Mouse (Mus musculus) forelimb bud, embryonic 11.5 days (tissue): ENCODE measurements at regions not wholly inside any gene's neighbourhood (a gene's known extent, or its start where the extent isn't known, plus 50 kb on each side); places are given as distances from the start of the nearest gene placed in this dataset.

Source experiments
- DNase-seq: peaks from one replicate; pipeline ENCODE4 v3.0.0-alpha.2; 2012; ENCODE audit warnings: low read depth, low spot score

GRCm38 (mm10) chr3:4544730-4545129 is 1205.9 kb upstream of the Gm8797 start:
- DNase-seq, result no peak

DNA sequence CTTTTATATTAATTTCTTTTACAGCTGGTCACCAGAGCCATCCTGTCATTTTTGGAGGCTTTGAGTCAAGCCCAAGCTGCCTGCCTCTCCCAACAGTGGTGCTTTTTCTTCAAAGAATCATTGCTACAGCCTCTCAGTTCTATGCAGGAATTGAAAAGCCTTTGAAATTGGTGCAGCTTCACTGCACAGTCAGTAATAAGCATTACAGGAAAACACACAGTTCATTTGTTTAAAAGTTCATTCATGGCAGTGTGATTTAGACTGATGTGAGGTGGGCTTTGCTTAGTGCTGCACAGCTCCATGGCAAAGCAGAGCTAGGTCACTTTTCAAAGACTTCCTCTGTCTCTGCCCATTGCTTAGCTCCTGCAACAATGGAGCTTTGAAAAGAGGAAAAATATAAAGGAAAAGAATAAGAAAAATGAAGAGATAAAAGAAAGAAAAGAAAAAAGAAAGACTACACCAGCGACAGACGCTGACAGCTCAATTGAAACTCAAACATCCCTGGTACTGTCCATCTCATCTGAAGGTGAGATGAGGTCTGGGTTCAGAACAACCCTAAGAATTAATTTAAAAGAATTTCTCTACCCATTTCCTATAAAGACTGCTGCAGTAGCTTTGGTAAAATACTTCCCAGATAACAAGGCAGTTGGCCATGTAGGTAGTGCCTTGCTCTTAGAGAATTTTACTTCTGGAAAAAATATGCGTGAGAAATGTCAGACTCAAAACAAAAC is 1204.3 kb upstream of the Gm8797 start:
- DNase-seq, result no peak

GRCm38 (mm10) chr3:4560664-4561063 is 1189.9 kb upstream of the Gm8797 start:
- DNase-seq, result no peak

DNA sequence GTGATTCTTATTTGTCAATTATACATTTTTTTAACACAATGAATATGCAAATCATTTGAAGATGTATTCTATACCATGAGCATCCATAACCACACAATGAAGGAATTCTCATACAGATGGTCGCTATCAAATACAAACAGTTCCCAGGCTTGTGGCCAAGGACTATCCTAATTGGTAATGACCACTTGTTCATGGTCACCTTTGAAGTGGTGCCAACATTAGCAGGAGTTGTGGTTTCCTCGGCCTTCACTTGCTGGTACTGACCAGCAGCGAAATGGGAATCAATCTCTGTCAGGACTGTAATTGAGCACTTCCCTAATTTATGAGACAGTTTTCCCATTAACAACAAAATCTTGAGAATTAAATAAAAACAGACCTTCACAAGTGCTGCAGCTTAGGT is 1168.1 kb upstream of the Gm8797 start:
- DNase-seq, result peak; percentile 43

DNA sequence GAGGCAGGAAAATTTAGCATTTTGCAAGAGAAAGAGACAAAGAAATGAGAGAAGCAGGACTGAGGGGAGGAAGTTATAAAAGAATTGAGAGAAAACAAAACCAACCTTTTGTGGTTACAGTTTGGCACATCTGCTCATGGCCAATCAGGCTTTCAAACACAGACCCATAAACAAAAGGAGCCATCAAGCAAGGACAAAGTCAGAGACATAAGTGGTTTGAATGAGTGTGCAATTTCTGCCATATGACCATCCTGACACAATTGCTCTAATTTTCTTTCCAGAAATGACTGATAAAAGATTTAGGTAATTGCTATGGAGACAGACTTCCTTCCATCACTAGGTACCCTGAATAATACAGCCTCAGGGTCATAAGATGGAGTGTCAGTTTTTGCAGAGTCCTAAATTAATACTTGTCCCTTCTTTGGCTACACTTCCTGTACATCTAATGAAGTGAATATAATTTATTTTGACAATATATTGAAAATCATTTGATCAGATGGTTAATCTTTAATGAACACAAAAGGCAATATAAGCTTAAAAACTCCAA is 1156.6 kb upstream of the Gm8797 start:
- no peak for DNase-seq

- no peak for DNase-seq
Observed at GRCm38 (mm10) chr3:4594541-4594940, 1156.1 kb upstream of the Gm8797 start.
